Mouse (Mus musculus) CH12.LX (cell line): ENCODE measurements around the gene Tex44. TPM values are rescaled to one million over a fixed set of nuclear protein-coding genes. Genes with fewer than 3 reads are reported as not detected.

Experiments
- JUND ChIP-seq: conservative IDR thresholded peaks from 2 replicates; pipeline ENCODE4 v1.6.1; 2011; ENCODE audit warnings: low read depth, low read length, improper control_type of control experiment
- POLR2A ChIP-seq: IDR thresholded peaks from 2 replicates; pipeline ENCODE4 v1.6.1; 2011; ENCODE audit warnings: low read depth, mild to moderate bottlenecking, improper control_type of control experiment, low read length
- UBTF ChIP-seq: IDR thresholded peaks from 2 replicates; pipeline ENCODE4 v1.6.1; 2012; ENCODE audit warnings: low read depth, mild to moderate bottlenecking, inconsistent platforms, low read length, improper control_type of control experiment, moderate library complexity
- polyA plus RNA-seq: library from polyadenylated mRNA; unstranded; fragments of >175 nt; gene quantifications from 2 replicates; pipeline ENCODE4 v1.2.1, GENCODE M21; 2012; ENCODE audit warnings: low read depth; ENCODE audit not compliant: insufficient read length
- total RNA-seq, 2 experiments: library from RNA; depleted of rRNA; stranded (reverse); fragments of 300-350 nt in 1 of 2; fragments of >200 nt in 1 of 2; gene quantifications; 2 replicates each; pipeline ENCODE4 v1.2.3; 2012 to 2014

Gene Tex44
- total and polyA plus RNA-seq, 3 experiments = not detected

- TF ChIP-seq UBTF = no peak
- no peak for TF ChIP-seq JUND
- no peak for TF ChIP-seq POLR2A
These were observed 47.1 kb downstream of the Tex44 start (continued) for GRCm38 (mm10) chr1:86473109-86473760.

Other genes with a start within 250 kb of the Tex44 start
- 0.08 and 0.17 TPM in 2 replicates for gene B3gnt7, start 123.5 kb upstream of the Tex44 start, total RNA-seq (2012; rRNA removed)
- not detected in 2 replicates for gene B3gnt7, start 123.5 kb upstream of the Tex44 start, total RNA-seq (2014; rRNA removed)
- gene B3gnt7, start 123.5 kb upstream of the Tex44 start, polyA plus RNA-seq = not detected in 2 replicates
- gene Ncl, start 66.9 kb upstream of the Tex44 start, total RNA-seq (2012; rRNA removed) = 359 and 490 TPM in 2 replicates
- 176 and 184 TPM in 2 replicates for gene Ncl, start 66.9 kb upstream of the Tex44 start, total RNA-seq (2014; rRNA removed)
- 2,617 and 2,771 TPM in 2 replicates for gene Ncl, start 66.9 kb upstream of the Tex44 start, polyA plus RNA-seq
- gene Nmur1, start 101 bp upstream of the Tex44 start, total RNA-seq (2012; rRNA removed) = 0.13 TPM in 1 of 2 replicates, not detected in the other
- not detected in 2 replicates for gene Nmur1, start 101 bp upstream of the Tex44 start, total RNA-seq (2014; rRNA removed)
- gene Nmur1, start 101 bp upstream of the Tex44 start, polyA plus RNA-seq = 0.16 TPM in 1 of 2 replicates, not detected in the other
- gene Ptma, start 100.4 kb downstream of the Tex44 start, total RNA-seq (2012; rRNA removed) = 2,835 and 3,525 TPM in 2 replicates
- 5,060 and 5,084 TPM in 2 replicates for gene Ptma, start 100.4 kb downstream of the Tex44 start, total RNA-seq (2014; rRNA removed)
- gene Ptma, start 100.4 kb downstream of the Tex44 start, polyA plus RNA-seq = 4,957 and 5,324 TPM in 2 replicates
- gene Pde6d, start 156.3 kb downstream of the Tex44 start, total RNA-seq (2012; rRNA removed) = 6.6 and 7.1 TPM in 2 replicates
- 23.2 and 24.2 TPM in 2 replicates for gene Pde6d, start 156.3 kb downstream of the Tex44 start, total RNA-seq (2014; rRNA removed)
- 16.8 and 20.8 TPM in 2 replicates for gene Pde6d, start 156.3 kb downstream of the Tex44 start, polyA plus RNA-seq
- gene Cops7b, start 156.6 kb downstream of the Tex44 start, total RNA-seq (2012; rRNA removed) = 21.2 and 25.1 TPM in 2 replicates
- 19.8 and 21.3 TPM in 2 replicates for gene Cops7b, start 156.6 kb downstream of the Tex44 start, total RNA-seq (2014; rRNA removed)
- gene Cops7b, start 156.6 kb downstream of the Tex44 start, polyA plus RNA-seq = 31.3 and 31.5 TPM in 2 replicates
- gene Nppc, start 244.2 kb downstream of the Tex44 start, total RNA-seq (2012; rRNA removed) = 0.13 TPM in 1 of 2 replicates, not detected in the other
- gene Nppc, start 244.2 kb downstream of the Tex44 start, total RNA-seq (2014; rRNA removed) = not detected in 2 replicates
- not detected in 2 replicates for gene Nppc, start 244.2 kb downstream of the Tex44 start, polyA plus RNA-seq